Mouse (Mus musculus): ENCODE results near the gene Cygb. TPM values are rescaled to one million over a fixed set of nuclear protein-coding genes. Genes with fewer than 3 reads are reported as not detected.
A peak's percentile ranks its signal among the peaks of the same experiment; 100 is the strongest.

Cygb gene
- polyA plus RNA-seq, 1 experiment from 2014 or later, result 17.5 TPM

DNA sequence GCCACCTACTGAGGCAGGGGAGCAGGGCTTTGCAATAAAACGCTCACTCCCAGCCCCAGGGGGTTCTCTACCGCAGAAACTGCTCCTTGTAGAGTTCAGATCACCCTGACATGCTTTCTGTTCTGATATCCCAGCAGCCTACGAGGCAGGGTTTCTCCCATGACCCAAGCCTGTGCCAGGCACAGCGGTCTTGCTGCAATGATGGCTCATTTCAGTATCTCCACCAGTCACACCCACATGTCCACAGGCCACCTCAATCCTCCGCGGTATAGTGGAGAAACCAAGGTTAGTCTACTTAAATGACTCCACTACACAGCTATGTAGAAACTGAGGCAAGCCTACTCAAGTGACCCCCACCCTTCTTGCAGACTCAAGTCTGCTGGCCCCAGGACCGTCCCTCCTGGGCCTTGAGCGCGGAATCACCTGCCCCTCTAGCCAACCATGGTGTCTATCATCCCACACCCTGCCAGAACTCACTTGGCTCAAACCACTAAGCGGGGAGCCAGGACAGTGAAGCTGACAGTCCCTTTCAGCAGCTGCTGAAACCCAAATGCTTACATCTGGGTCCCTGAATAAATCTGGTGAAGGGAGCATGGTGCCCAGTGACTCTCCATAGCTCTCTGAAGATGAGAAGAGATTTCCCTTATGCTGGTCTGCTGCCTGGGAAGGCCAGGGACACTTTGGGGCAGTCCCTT is 33.4 kb downstream of the Cygb start:
- Histone ChIP-seq H3K4me1 (replicated peaks; ENCODE audit: control insufficient read depth, insufficient read depth, low read length) (peaks cover 30% of the 10 kb centered on the region), H3K9ac (ENCODE audit: low read depth, low read length) (0 out of 2 replicates have a peak overlapping the region, but pooled peaks have one; percentile 13), H3K9me3 (ENCODE audit: control insufficient read depth) (no peaks in the 10 kb centered on the region), H3K27ac (ENCODE audit: low read depth, low read length) (peak overlapping the region; percentile 0; the same call in 1 of the 2 replicates), H3K4me2 (replicated peaks; ENCODE audit: low read depth) (peak overlapping the region; percentile 21), H3K27me3 (replicated peaks; ENCODE audit: control insufficient read depth, insufficient read depth, low read length) (no peaks in the 10 kb centered on the region), H3K36me3 (ENCODE audit: control insufficient read depth, insufficient read depth) (no peaks in the 10 kb centered on the region), H3K4me3 (ENCODE audit: low read depth, low read length) (no peak overlapping the region)
- 68% methylated on average over 10 of the region's 10 CpGs for WGBS
- ATAC-seq, result no peak
- TF ChIP-seq CTCF (IDR thresholded peaks at IDR 0.05; ENCODE audit: low read depth), result no peak

DNA sequence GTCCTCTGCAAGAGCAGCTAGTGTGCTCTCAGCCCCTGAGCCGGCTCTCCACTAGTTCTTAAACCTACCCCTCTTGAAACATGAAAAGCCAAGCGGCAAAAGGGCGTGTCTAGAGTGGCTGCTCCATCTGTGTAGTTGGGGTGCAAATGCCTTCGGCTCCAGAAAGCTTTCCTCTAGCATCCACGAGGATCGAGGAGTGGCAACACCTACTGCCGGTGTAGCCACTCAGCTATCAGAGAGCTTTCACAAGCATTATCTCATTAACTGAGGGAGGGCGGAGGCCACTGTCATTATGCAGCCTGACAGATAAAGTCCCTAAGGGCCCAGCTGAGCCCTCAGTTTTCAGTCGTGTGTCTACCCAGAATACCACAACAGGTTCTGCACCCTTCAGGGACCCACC is 34.0 kb downstream of the Cygb start:
- Histone ChIP-seq H3K36me3 (ENCODE audit: control insufficient read depth, insufficient read depth) (no peaks in the 10 kb centered on the region), H3K4me3 (ENCODE audit: low read depth, low read length) (no peak overlapping the region), H3K27me3 (replicated peaks; ENCODE audit: control insufficient read depth, insufficient read depth, low read length) (no peaks in the 10 kb centered on the region), H3K4me2 (replicated peaks; ENCODE audit: low read depth) (peak overlapping the region; percentile 21; the same call in 1 of the 2 replicates), H3K9ac (ENCODE audit: low read depth, low read length) (0 out of 2 replicates have a peak overlapping the region, but pooled peaks have one; percentile 13), H3K4me1 (replicated peaks; ENCODE audit: control insufficient read depth, insufficient read depth, low read length) (peaks cover 30% of the 10 kb centered on the region), H3K27ac (ENCODE audit: low read depth, low read length) (0 out of 2 replicates have a peak overlapping the region, but pooled peaks have one; percentile 0), H3K9me3 (ENCODE audit: control insufficient read depth) (no peaks in the 10 kb centered on the region)
- no peak for ATAC-seq
- WGBS, result 25% methylated on average over 9 of the region's 9 CpGs
- no peak for TF ChIP-seq CTCF (IDR thresholded peaks at IDR 0.05; ENCODE audit: low read depth)

DNA sequence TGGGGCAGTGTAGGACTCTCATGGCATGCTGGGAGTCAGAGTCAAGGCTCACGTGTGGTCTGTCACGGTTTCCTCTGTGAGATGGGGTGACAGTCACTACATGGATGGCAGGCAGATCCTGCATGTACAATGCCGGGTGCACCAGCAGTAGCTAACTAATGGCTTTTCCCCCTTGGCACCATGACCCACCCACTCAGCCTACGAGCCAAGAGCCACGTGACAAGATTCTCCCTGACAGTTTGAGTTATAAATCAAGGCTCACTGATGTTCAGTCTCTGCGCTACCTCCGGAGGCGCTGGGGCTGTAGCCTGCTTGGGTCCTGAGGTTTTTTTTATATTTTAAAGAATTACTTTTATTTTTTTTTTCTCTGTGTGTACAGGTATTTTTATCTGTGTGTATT is 34.6 kb downstream of the Cygb start:
- 51% methylated on average over 8 of the region's 8 CpGs for WGBS
- H3K4me1 ChIP-seq (replicated peaks; ENCODE audit: control insufficient read depth, insufficient read depth, low read length), result peaks cover 35% of the 10 kb centered on the region

DNA sequence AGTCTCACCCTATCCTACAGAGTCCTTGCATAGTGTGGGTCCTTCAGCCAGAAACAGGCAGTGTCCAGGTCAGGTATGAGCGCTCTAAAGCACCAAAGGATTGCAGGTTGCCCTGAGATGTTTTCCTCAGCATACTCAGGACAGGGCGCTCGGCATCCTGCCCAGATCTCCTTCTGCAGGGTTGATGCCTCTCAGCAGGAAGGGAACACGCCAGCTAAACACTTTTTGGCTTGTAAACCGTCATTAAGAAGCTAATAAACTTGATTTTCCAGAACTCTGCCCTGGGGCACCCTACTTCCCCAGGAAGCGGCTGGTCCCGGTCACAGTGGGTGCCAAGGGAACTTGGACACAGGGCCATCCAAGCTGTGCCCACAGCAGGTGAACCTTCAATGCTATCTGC is 35.0 kb downstream of the Cygb start:
- Histone ChIP-seq H3K9ac (ENCODE audit: low read depth, low read length) (no peak overlapping the region), H3K27ac (ENCODE audit: low read depth, low read length) (no peak overlapping the region), H3K4me1 (replicated peaks; ENCODE audit: control insufficient read depth, insufficient read depth, low read length) (peaks cover 36% of the 10 kb centered on the region), H3K4me3 (ENCODE audit: low read depth, low read length) (no peak overlapping the region), H3K27me3 (replicated peaks; ENCODE audit: control insufficient read depth, insufficient read depth, low read length) (no peaks in the 10 kb centered on the region), H3K4me2 (replicated peaks; ENCODE audit: low read depth) (no peak overlapping the region), H3K9me3 (ENCODE audit: control insufficient read depth) (no peaks in the 10 kb centered on the region), H3K36me3 (ENCODE audit: control insufficient read depth, insufficient read depth) (no peaks in the 10 kb centered on the region)
- WGBS, result 66% methylated on average over 7 of the region's 7 CpGs
- no peak for ATAC-seq
- no peak for TF ChIP-seq CTCF (IDR thresholded peaks at IDR 0.05; ENCODE audit: low read depth)

More for the DNA sequence above, 34.6 kb downstream of the Cygb start:
- H3K4me2 ChIP-seq (replicated peaks; ENCODE audit: low read depth), result no peak overlapping the region
- H3K9me3 ChIP-seq (ENCODE audit: control insufficient read depth), result no peaks in the 10 kb centered on the region
- no peaks in the 10 kb centered on the region for H3K27me3 ChIP-seq (replicated peaks; ENCODE audit: control insufficient read depth, insufficient read depth, low read length)
- no peaks in the 10 kb centered on the region for H3K36me3 ChIP-seq (ENCODE audit: control insufficient read depth, insufficient read depth)
- no peak for ATAC-seq
- no peak overlapping the region for H3K27ac ChIP-seq (ENCODE audit: low read depth, low read length)
- no peak for TF ChIP-seq CTCF (IDR thresholded peaks at IDR 0.05; ENCODE audit: low read depth)
- no peak overlapping the region for H3K4me3 ChIP-seq (ENCODE audit: low read depth, low read length)
- H3K9ac ChIP-seq (ENCODE audit: low read depth, low read length), result no peak overlapping the region

DNA sequence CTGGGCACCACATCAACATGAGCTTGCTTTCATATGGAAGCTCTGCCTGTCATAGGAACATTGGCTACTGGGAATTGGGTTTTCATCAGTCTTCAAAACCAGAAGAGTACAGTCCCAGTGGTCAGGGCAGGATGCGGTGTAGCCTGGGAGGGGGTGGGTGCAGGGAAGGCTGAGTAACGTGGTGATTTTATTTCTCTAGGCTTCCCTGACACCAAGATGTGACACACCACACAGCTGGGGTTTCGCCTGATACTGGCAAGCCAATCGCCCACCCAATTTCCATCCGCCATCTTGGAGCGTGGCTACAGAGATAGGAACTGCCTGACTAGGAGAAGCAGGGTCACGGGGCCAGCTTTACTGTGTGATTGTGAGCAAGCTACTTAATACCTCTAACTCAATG is 35.4 kb downstream of the Cygb start:
- TF ChIP-seq CTCF (IDR thresholded peaks at IDR 0.05; ENCODE audit: low read depth), result no peak
- no peak overlapping the region for H3K4me3 ChIP-seq (ENCODE audit: low read depth, low read length)
- WGBS, result 95% methylated on average over 7 of the region's 7 CpGs

DNA sequence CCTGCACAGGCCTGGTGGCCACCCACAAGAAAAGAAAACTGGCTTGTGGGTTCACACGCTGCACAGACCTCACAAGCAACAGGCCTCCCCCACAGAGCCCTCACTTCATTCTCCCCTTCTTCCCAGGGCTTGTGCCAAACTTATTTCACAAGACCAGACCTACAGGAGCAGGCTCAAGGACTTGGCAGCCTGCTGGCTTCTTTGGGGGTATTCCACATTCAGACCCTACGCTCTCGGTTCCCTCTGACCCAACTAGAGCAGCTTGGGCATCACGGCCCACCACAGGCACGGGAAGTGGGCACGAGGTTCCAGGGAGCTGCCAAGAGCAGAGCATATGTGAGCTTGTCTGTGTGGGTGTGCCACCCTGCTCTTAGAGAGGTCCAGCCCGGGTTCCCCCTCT is 36.5 kb downstream of the Cygb start:
- H3K27ac ChIP-seq (ENCODE audit: low read depth, low read length), result no peak overlapping the region
- H3K36me3 ChIP-seq (ENCODE audit: control insufficient read depth, insufficient read depth), result no peaks in the 10 kb centered on the region
- WGBS, result 84% methylated on average over 7 of the region's 7 CpGs
- no peak overlapping the region for H3K4me2 ChIP-seq (replicated peaks; ENCODE audit: low read depth)
- TF ChIP-seq CTCF (IDR thresholded peaks at IDR 0.05; ENCODE audit: low read depth), result no peak
- H3K9ac ChIP-seq (ENCODE audit: low read depth, low read length), result no peak overlapping the region
- H3K9me3 ChIP-seq (ENCODE audit: control insufficient read depth), result no peaks in the 10 kb centered on the region
- ATAC-seq, result no peak
- no peaks in the 10 kb centered on the region for H3K27me3 ChIP-seq (replicated peaks; ENCODE audit: control insufficient read depth, insufficient read depth, low read length)
- H3K4me3 ChIP-seq (ENCODE audit: low read depth, low read length), result no peak overlapping the region
- peaks cover 35% of the 10 kb centered on the region for H3K4me1 ChIP-seq (replicated peaks; ENCODE audit: control insufficient read depth, insufficient read depth, low read length)

More for the DNA sequence above, 35.4 kb downstream of the Cygb start:
- Histone ChIP-seq H3K27me3 (replicated peaks; ENCODE audit: control insufficient read depth, insufficient read depth, low read length) (no peaks in the 10 kb centered on the region), H3K27ac (ENCODE audit: low read depth, low read length) (no peak overlapping the region), H3K36me3 (ENCODE audit: control insufficient read depth, insufficient read depth) (no peaks in the 10 kb centered on the region), H3K9ac (ENCODE audit: low read depth, low read length) (no peak overlapping the region), H3K4me1 (replicated peaks; ENCODE audit: control insufficient read depth, insufficient read depth, low read length) (peaks cover 36% of the 10 kb centered on the region), H3K9me3 (ENCODE audit: control insufficient read depth) (no peaks in the 10 kb centered on the region), H3K4me2 (replicated peaks; ENCODE audit: low read depth) (no peak overlapping the region)
- no peak for ATAC-seq
